Mouse (Mus musculus) stomach, postnatal 0 days (tissue): ENCODE results near the gene Gpr142.
A peak's percentile ranks its signal among the peaks of the same experiment; 100 is the strongest.

Source experiments
- CTCF ChIP-seq: IDR thresholded peaks from 2 replicates; pipeline ENCODE4 v1.5.1; 2016; ENCODE audit warnings: antibody characterized with exemption, low read depth, mild to moderate bottlenecking, moderate library complexity
- EP300 ChIP-seq: optimal IDR thresholded peaks from 2 replicates; pipeline ENCODE3; 2016; ENCODE audit warnings: antibody characterized with exemption

DNA sequence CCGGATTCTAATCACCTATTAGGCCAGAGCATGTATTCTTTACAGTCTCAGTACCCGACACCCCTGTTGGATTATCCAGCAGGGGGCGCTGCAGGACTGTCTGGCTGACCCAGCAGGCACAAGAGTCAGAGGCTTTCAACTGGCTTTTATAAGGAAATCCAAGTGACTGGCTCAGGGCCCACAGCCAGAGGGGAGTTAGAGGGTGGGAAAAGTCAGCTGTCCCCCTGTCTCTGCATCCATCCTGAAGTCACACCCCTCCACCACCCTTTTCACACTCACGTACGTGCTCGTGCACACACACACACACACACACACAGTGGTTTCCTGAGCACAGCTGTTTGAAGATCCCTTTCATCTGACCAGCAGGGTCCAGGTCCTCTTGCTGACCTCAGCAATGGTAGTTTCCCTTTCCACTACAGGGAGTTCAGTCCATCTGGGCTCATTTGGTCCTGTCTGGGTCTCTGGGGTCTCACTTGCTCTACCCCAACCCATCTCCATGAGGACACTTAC is 14.1 kb downstream of the Gpr142 start:
- peak; percentile 98 for TF ChIP-seq CTCF
- no peak for TF ChIP-seq EP300
